Mouse (Mus musculus) bone marrow macrophage, adult 2 months (primary cell): ENCODE data around the gene Vmn1r47.

ENCODE experiments used
- CTCF ChIP-seq: IDR thresholded peaks from 2 replicates; pipeline ENCODE4 v1.5.1; 2012; ENCODE audit warnings: low read depth, mild to moderate bottlenecking, low read length, moderate library complexity
- POLR2A ChIP-seq: IDR thresholded peaks from 2 replicates; pipeline ENCODE4 v1.6.1; 2012; ENCODE audit warnings: mild to moderate bottlenecking, low read depth, low read length, borderline replicate concordance

DNA sequence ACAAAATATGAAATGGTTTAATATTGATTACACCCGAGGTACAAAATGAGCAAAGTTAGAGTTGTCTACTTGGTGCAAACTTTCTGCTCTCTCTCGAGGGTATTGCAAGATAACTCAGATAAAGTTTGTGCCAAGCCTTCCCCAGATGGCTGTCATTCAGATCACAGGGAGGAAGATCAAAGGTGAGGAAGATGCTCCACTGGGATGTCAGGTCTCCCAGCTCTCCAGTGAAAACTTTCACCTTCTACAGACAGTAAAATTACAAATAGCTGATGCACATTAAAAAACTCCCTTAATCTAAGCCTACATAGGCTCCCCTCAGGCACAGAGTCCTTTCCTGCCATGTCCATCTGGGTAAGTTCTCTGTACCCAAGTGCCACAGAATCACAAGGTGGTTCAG is 46.9 kb upstream of the Vmn1r47 start, which contains the start of gene Vmn1r46:
- TF ChIP-seq POLR2A (no peak), CTCF (no peak)
